Mouse (Mus musculus): ENCODE results near the gene Tmem229b. TPM values are rescaled to one million over a fixed set of nuclear protein-coding genes. Genes with fewer than 3 reads are reported as not detected.

The Tmem229b gene
- total RNA-seq, 2 experiments from 2014 or later = 75.4 to 84.1 TPM

Other genes starting within 250 kb of the Tmem229b start
- gene Atp6v1d, start 146.0 kb downstream of the Tmem229b start, total RNA-seq (2015) = 71.3 and 72.6 TPM in 2 replicates
- 27.9 and 35.2 TPM in 2 replicates for gene Atp6v1d, start 146.0 kb downstream of the Tmem229b start, total RNA-seq (2017)
- 182 and 193 TPM in 2 replicates for gene Eif2s1, start 145.8 kb downstream of the Tmem229b start, total RNA-seq (2015)
- 111 and 115 TPM in 2 replicates for gene Eif2s1, start 145.8 kb downstream of the Tmem229b start, total RNA-seq (2017)
- gene Plek2, start 100.7 kb downstream of the Tmem229b start, total RNA-seq (2015) = not detected in 2 replicates
- not detected in 2 replicates for gene Plek2, start 100.7 kb downstream of the Tmem229b start, total RNA-seq (2017)
- gene Plekhh1, start 21.5 kb upstream of the Tmem229b start, total RNA-seq (2015) = 0.22 and 0.25 TPM in 2 replicates
- gene Plekhh1, start 21.5 kb upstream of the Tmem229b start, total RNA-seq (2017) = 0.24 and 0.25 TPM in 2 replicates
- 17.1 and 18.2 TPM in 2 replicates for gene Pigh, start 82.0 kb upstream of the Tmem229b start, total RNA-seq (2015)
- gene Pigh, start 82.0 kb upstream of the Tmem229b start, total RNA-seq (2017) = 13.2 and 15.8 TPM in 2 replicates
- 0.54 and 0.93 TPM in 2 replicates for gene Arg2, start 123.2 kb upstream of the Tmem229b start, total RNA-seq (2015)
- gene Arg2, start 123.2 kb upstream of the Tmem229b start, total RNA-seq (2017) = 0.04 and 0.34 TPM in 2 replicates
- gene Vti1b, start 165.0 kb upstream of the Tmem229b start, total RNA-seq (2015) = 16.5 and 19.2 TPM in 2 replicates
- gene Vti1b, start 165.0 kb upstream of the Tmem229b start, total RNA-seq (2017) = 168 and 177 TPM in 2 replicates
- 14.4 and 15.7 TPM in 2 replicates for gene Rdh11, start 184.7 kb upstream of the Tmem229b start, total RNA-seq (2015)
- 18.7 and 21.7 TPM in 2 replicates for gene Rdh11, start 184.7 kb upstream of the Tmem229b start, total RNA-seq (2017)
- 7.0 and 9.1 TPM in 2 replicates for gene Rdh12, start 201.3 kb upstream of the Tmem229b start, total RNA-seq (2015)
- gene Rdh12, start 201.3 kb upstream of the Tmem229b start, total RNA-seq (2017) = 7.1 and 10.5 TPM in 2 replicates